Mouse (Mus musculus) MEL (cell line): ENCODE results near the gene Srsf2. TPM values are rescaled to one million over a fixed set of nuclear protein-coding genes. Genes with fewer than 3 reads are reported as not detected.

Experiments
- DNase-seq: peaks from one replicate; pipeline ENCODE4 v3.0.0; 2011; ENCODE audit warnings: low read depth, low spot score
- H3K27ac ChIP-seq: 2 replicates; pipeline ENCODE4 v1.5.1; 2012; ENCODE audit warnings: low read depth, mild to moderate bottlenecking, control low read depth, low read length, moderate library complexity; ENCODE audit not compliant: control insufficient read depth
- H3K27me3 ChIP-seq, 2 experiments: fragments of 150-350 bp in 1 of 2; sonication (generic) in 1 of 2; 2 replicates each; pipeline ENCODE4 v1.6.1; 2012; ENCODE audit warnings: low read length in 2 of 2, mild to moderate bottlenecking in 2 of 2, improper control_type of control experiment in 1 of 2, moderate library complexity in 1 of 2; ENCODE audit not compliant: insufficient read depth in 2 of 2, control insufficient read depth in 1 of 2
- H3K36me3 ChIP-seq, 2 experiments: 2 replicates each; pipeline ENCODE4 v1.6.1; 2012 to 2014; ENCODE audit warnings: low read length in 2 of 2, improper control_type of control experiment in 1 of 2, inconsistent platforms in 1 of 2, mild to moderate bottlenecking in 1 of 2; ENCODE audit not compliant: insufficient read depth in 2 of 2, control insufficient read depth in 1 of 2
- H3K4me1 ChIP-seq, 2 experiments: fragments of 150-350 bp in 1 of 2; sonication (generic) in 1 of 2; 2 replicates each; pipeline ENCODE4 v1.6.1; 2012; ENCODE audit warnings: low read length in 2 of 2, improper control_type of control experiment in 1 of 2, mild to moderate bottlenecking in 1 of 2; ENCODE audit not compliant: insufficient read depth in 2 of 2, control insufficient read depth in 1 of 2
- H3K4me3 ChIP-seq, 2 experiments: fragments of 150-350 bp in 1 of 2; sonication (generic) in 1 of 2; 2 replicates each; pipeline ENCODE4 v1.5.1; 2012; ENCODE audit warnings: low read depth in 2 of 2, low read length in 2 of 2, mild to moderate bottlenecking in 2 of 2, moderate library complexity in 2 of 2, control low read depth in 1 of 2, improper control_type of control experiment in 1 of 2; ENCODE audit not compliant: control insufficient read depth in 1 of 2, insufficient read depth in 1 of 2
- H3K79me2 ChIP-seq: 2 replicates; pipeline ENCODE4 v1.6.1; 2012; ENCODE audit warnings: mild to moderate bottlenecking, low read length, moderate library complexity; ENCODE audit not compliant: control insufficient read depth, poor library complexity, insufficient read depth
- H3K9ac ChIP-seq: 2 replicates; pipeline ENCODE4 v1.6.1; 2012; ENCODE audit warnings: low read depth, mild to moderate bottlenecking, control low read depth, low read length, moderate library complexity; ENCODE audit not compliant: control insufficient read depth, poor library complexity, severe bottlenecking
- H3K9me3 ChIP-seq: fragments of 150-350 bp; sonication (generic); replicated peaks from 2 replicates; pipeline ENCODE4 v1.6.1; 2012; ENCODE audit warnings: mild to moderate bottlenecking, low read length, improper control_type of control experiment, moderate library complexity; ENCODE audit not compliant: insufficient read depth
- BHLHE40 ChIP-seq: IDR thresholded peaks from 2 replicates; pipeline ENCODE4 v1.6.1; 2012; ENCODE audit warnings: low read depth, mild to moderate bottlenecking, inconsistent platforms, low read length, improper control_type of control experiment, borderline replicate concordance
- CHD2 ChIP-seq: IDR thresholded peaks from 2 replicates; pipeline ENCODE4 v1.6.1; 2011; ENCODE audit warnings: low read length, improper control_type of control experiment
- CTCF ChIP-seq, 3 experiments: IDR thresholded peaks in 2 of 3; conservative IDR thresholded peaks in 1 of 3; 2 replicates each; pipeline ENCODE4 v1.5.1; 2011 to 2012; ENCODE audit warnings: low read length in 3 of 3, low read depth in 2 of 3, mild to moderate bottlenecking in 2 of 3, improper control_type of control experiment in 1 of 3, inconsistent platforms in 1 of 3, mixed read lengths in 1 of 3, moderate library complexity in 1 of 3; ENCODE audit not compliant: control insufficient read depth in 1 of 3, insufficient read depth in 1 of 3, poor library complexity in 1 of 3, severe bottlenecking in 1 of 3
- ELF1 ChIP-seq: IDR thresholded peaks from 2 replicates; pipeline ENCODE4 v1.6.1; 2014; ENCODE audit warnings: low read depth, mild to moderate bottlenecking, inconsistent platforms, low read length, improper control_type of control experiment, moderate library complexity
- ETS1 ChIP-seq: IDR thresholded peaks from 2 replicates; pipeline ENCODE4 v1.6.1; 2012; ENCODE audit warnings: low read depth, mild to moderate bottlenecking, inconsistent platforms, low read length, improper control_type of control experiment, moderate library complexity
- GABPA ChIP-seq: IDR thresholded peaks from 2 replicates; pipeline ENCODE4 v1.6.1; 2012; ENCODE audit warnings: low read depth, mild to moderate bottlenecking, inconsistent platforms, low read length, improper control_type of control experiment, moderate library complexity
- HCFC1 ChIP-seq: IDR thresholded peaks from 2 replicates; pipeline ENCODE4 v1.6.1; 2012; ENCODE audit warnings: low read depth, mild to moderate bottlenecking, inconsistent platforms, low read length, improper control_type of control experiment, moderate library complexity
- JUND ChIP-seq: IDR thresholded peaks from 2 replicates; pipeline ENCODE4 v1.6.1; 2011; ENCODE audit warnings: low read depth, mild to moderate bottlenecking, improper control_type of control experiment, low read length
- KAT2A ChIP-seq: conservative IDR thresholded peaks from 2 replicates; pipeline ENCODE4 v1.6.1; 2012; ENCODE audit warnings: low read depth, low read length, improper control_type of control experiment, inconsistent platforms
- NELFE ChIP-seq: IDR thresholded peaks from 2 replicates; pipeline ENCODE4 v1.6.1; 2011; ENCODE audit warnings: low read depth, low read length, improper control_type of control experiment
- POLR2A ChIP-seq, 2 experiments: IDR thresholded peaks; 2 replicates each; pipeline ENCODE4 v1.6.1; 2011 to 2012; ENCODE audit warnings: low read length in 2 of 2, mild to moderate bottlenecking in 2 of 2, control low read depth in 1 of 2, improper control_type of control experiment in 1 of 2, low read depth in 1 of 2, moderate library complexity in 1 of 2; ENCODE audit not compliant: control insufficient read depth in 1 of 2, insufficient read depth in 1 of 2, poor library complexity in 1 of 2
- POLR2AphosphoS5 ChIP-seq: IDR thresholded peaks from 2 replicates; pipeline ENCODE4 v1.6.1; 2012; ENCODE audit warnings: low read depth, borderline replicate concordance, mild to moderate bottlenecking, inconsistent platforms, low read length, moderate library complexity, mixed read lengths
- RAD21 ChIP-seq: IDR thresholded peaks from 2 replicates; pipeline ENCODE4 v1.6.1; 2011; ENCODE audit warnings: mild to moderate bottlenecking, low read depth, low read length, improper control_type of control experiment
- SIN3A ChIP-seq: IDR thresholded peaks from 2 replicates; pipeline ENCODE4 v1.6.1; 2012; ENCODE audit warnings: low read length, improper control_type of control experiment, inconsistent platforms
- SMC3 ChIP-seq: IDR thresholded peaks from 2 replicates; pipeline ENCODE4 v1.6.1; 2011; ENCODE audit warnings: low read depth, low read length, improper control_type of control experiment
- TCF12 ChIP-seq: IDR thresholded peaks from 2 replicates; pipeline ENCODE4 v1.6.1; 2014; ENCODE audit warnings: low read depth, mild to moderate bottlenecking, inconsistent platforms, low read length, improper control_type of control experiment, moderate library complexity
- USF1 ChIP-seq: IDR thresholded peaks from 2 replicates; pipeline ENCODE4 v1.6.1; 2014; ENCODE audit warnings: low read depth, mild to moderate bottlenecking, inconsistent platforms, low read length, improper control_type of control experiment, moderate library complexity
- ZKSCAN1 ChIP-seq: IDR thresholded peaks from 2 replicates; pipeline ENCODE4 v1.6.1; 2012; ENCODE audit warnings: low read depth, mild to moderate bottlenecking, inconsistent platforms, low read length, improper control_type of control experiment, moderate library complexity
- polyA plus RNA-seq, 2 experiments: library from polyadenylated mRNA; stranded (reverse) in 1 of 2; unstranded in 1 of 2; fragments of >175 nt in 1 of 2; fragments of >200 nt in 1 of 2; gene quantifications; 2 replicates each; pipeline versions ENCODE4 v1.2.1 to v1.2.4; 2012; ENCODE audit warnings: low replicate concordance in 2 of 2, low read depth in 1 of 2; ENCODE audit not compliant: insufficient read length in 2 of 2, insufficient read depth in 1 of 2, missing spikeins in 1 of 2
- total RNA-seq: library from RNA; depleted of rRNA; stranded (reverse); fragments of 300-350 nt; gene quantifications from 2 replicates; pipeline ENCODE4 v1.2.3, GENCODE M21; 2012

The Srsf2 gene
- total and polyA plus RNA-seq, 3 experiments = 257 to 1,128 (median 453) TPM

DNA sequence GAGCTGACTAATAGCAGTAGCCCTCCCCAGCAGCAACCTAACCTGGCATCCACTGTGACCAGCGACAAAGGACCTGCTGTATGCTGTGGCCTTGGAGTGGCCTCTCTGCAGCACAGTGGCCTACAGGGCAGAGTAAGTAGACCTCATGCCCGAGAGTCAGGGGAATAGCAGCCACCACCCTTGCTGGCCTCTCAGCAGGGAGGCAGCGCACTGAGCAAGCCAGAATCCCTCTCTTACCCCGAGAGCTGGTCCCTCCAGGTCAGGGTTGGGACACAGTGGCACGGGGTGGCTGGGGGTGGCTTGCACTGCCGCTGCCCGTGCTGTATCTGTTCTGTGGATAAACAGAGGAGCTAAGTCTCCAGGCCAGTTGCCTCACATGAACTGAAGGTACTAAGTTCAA, 13.3 kb downstream of the Srsf2 start:
- TF ChIP-seq SIN3A (no peak), KAT2A (no peak), CHD2 (no peak), RAD21 (no peak), ELF1 (no peak), TCF12 (no peak), GABPA (no peak), ZKSCAN1 (no peak), BHLHE40 (no peak), HCFC1 (no peak)
- H3K4me1 ChIP-seq = peaks cover 8 to 41% of the 10 kb centered on the region in 2 experiments
- H3K9me3 ChIP-seq = no peaks in the 10 kb centered on the region
- no peak overlapping the region for H3K27ac ChIP-seq
- H3K4me3 ChIP-seq = no peak overlapping the region
- peaks cover 56% of the 10 kb centered on the region for H3K79me2 ChIP-seq
- DNase-seq = no peak
- no peak overlapping the region for H3K9ac ChIP-seq
- no peaks in the 10 kb centered on the region for H3K27me3 ChIP-seq
- H3K36me3 ChIP-seq = peaks cover 34 to 37% of the 10 kb centered on the region in 2 experiments

DNA sequence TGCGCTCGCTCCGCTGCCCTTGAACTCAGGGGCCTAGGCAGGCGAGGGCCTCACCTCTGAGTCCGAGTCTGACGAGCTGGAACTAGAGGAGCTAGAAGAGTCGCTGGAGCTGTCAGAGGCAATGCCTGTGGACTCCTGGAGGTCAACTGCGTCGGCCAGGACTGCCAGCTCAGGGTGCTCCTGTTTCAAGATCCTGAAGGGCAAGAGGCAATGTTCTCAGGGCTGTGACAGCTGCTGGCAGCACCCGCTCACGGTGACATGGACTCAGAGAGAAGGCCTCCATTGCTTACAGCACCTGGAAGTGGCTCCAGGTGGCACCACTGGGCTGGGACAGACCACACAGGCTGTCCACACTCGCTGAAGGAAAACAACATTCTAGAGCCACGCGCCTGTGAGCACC, 14.0 kb downstream of the Srsf2 start:
- H3K9ac ChIP-seq = no peak overlapping the region
- DNase-seq = no peak
- no peak overlapping the region for H3K4me3 ChIP-seq
- H3K4me1 ChIP-seq = peaks cover 8 to 38% of the 10 kb centered on the region in 2 experiments
- peaks cover 50% of the 10 kb centered on the region for H3K79me2 ChIP-seq
- H3K36me3 ChIP-seq = peaks cover 35 to 37% of the 10 kb centered on the region in 2 experiments
- no peaks in the 10 kb centered on the region for H3K27me3 ChIP-seq
- no peak overlapping the region for H3K27ac ChIP-seq
- no peaks in the 10 kb centered on the region for H3K9me3 ChIP-seq
- TF ChIP-seq USF1 (no peak), CHD2 (no peak), NELFE (no peak), POLR2AphosphoS5 (no peak), SMC3 (no peak), HCFC1 (no peak), JUND (no peak)

DNA sequence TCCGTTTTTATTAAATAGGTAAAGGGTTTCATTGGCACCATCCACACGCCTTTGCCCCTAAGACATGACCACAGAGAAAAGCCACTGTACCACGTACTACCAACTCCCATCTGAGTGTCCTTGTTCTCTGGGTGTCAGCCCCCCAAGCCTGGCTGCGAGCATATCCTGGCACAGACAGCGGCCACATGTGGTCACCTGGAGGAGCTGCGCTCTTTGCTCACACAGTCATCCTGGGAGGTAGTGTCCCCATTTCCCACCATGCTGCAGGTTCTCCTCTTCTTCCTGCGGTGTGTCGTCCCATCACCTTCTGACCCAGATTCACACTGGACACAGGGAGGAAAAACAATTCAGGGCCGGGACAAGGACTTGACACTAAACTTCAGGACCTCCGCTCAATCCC, 15.5 kb downstream of the Srsf2 start:
- H3K4me1 ChIP-seq = peaks cover 8 to 38% of the 10 kb centered on the region in 2 experiments
- H3K9me3 ChIP-seq = no peaks in the 10 kb centered on the region
- no peak for DNase-seq
- no peaks in the 10 kb centered on the region for H3K27me3 ChIP-seq
- peaks cover 37% of the 10 kb centered on the region for H3K79me2 ChIP-seq
- no peak overlapping the region for H3K4me3 ChIP-seq
- peaks cover 35 to 37% of the 10 kb centered on the region in 2 experiments for H3K36me3 ChIP-seq
- no peak overlapping the region for H3K27ac ChIP-seq
- H3K9ac ChIP-seq = no peak overlapping the region
- TF ChIP-seq POLR2A (IDR thresholded peaks at IDR 0.05; ENCODE audit: control insufficient read depth in 1 of 2, insufficient read depth in 1 of 2, low read depth in 1 of 2, low read length in 2 of 2, poor library complexity in 1 of 2) (no peak), CTCF (IDR thresholded peaks at IDR 0.05 in 2 of 3, conservative IDR thresholded peaks at IDR 0.05 in 1 of 3; ENCODE audit: control insufficient read depth in 1 of 3, insufficient read depth in 1 of 3, low read depth in 2 of 3, low read length in 3 of 3, poor library complexity in 1 of 3, severe bottlenecking in 1 of 3) (peak; percentile 11 to 50 (median 16); a peak in 4 of 6 replicates), ETS1 (no peak)
